8 mouse cellular contexts compared by ENCODE assay signal in genomic region chr2:37767080-37767547, GRCm38 (mm10). TPM values are rescaled to one million over a fixed set of nuclear protein-coding genes. Genes with fewer than 3 reads are reported as not detected.
DNase-seq lines count a peak whose midpoint lies in the region; ATAC-seq and TF ChIP-seq lines count a peak whose summit lies in the region.

No protein-coding gene starts in this region.

- H3K4me3 ChIP-seq in kidney, adult 2 months (ENCODE audit: insufficient read depth, low read depth, low read length) = no peak overlapping the region
- H3K4me3 ChIP-seq in stomach, embryonic 15.5 days (replicated peaks) = no peak overlapping the region

- H3K36me3 ChIP-seq in kidney, adult 2 months (ENCODE audit: control insufficient read depth, insufficient read depth, low read length) = no peaks in the 10 kb centered on the region
- H3K36me3 ChIP-seq in stomach, embryonic 15.5 days = no peaks in the 10 kb centered on the region

- TF ChIP-seq POLR2A in kidney, adult 2 months (IDR thresholded peaks at IDR 0.05; ENCODE audit: low read depth, low read length) = no peak

- peak overlapping the region; percentile 29; the same call in 1 of the 2 replicates for H3K4me2 ChIP-seq in stomach, embryonic 15.5 days

- ATAC-seq in frontal cortex, adult (ENCODE audit: low TSS enrichment) = peak; percentile 28; the same call in 1 of the 2 replicates
- ATAC-seq in stomach, embryonic 15.5 days (ENCODE audit: insufficient read depth, low FRiP score, low read depth) = no peak

- no peak for TF ChIP-seq CTCF in kidney, adult 2 months (conservative IDR thresholded peaks at IDR 0.05; ENCODE audit: insufficient read depth, insufficient read length, low read depth, low read length)

- H3K9ac ChIP-seq in stomach, embryonic 15.5 days = no peak overlapping the region

- no peaks in the 10 kb centered on the region for H3K9me3 ChIP-seq in stomach, embryonic 15.5 days

- H3K27me3 ChIP-seq in kidney, adult 2 months (replicated peaks; ENCODE audit: control insufficient read depth, insufficient read depth, low read length) = no peaks in the 10 kb centered on the region
- H3K27me3 ChIP-seq in stomach, embryonic 15.5 days (replicated peaks) = peaks cover 19% of the 10 kb centered on the region; the same call in 1 of the 2 replicates

- DNase-seq in frontal cortex, postnatal 10 days (ENCODE audit: low spot score in 2 of 2) = no peak
- peak; percentile 85 for DNase-seq in MN1 (ENCODE audit: low spot score)
- DNase-seq in gastrocnemius, postnatal 4 days (ENCODE audit: low spot score in 2 of 2) = peak; percentile 58 to 80
- peak; percentile 44 for DNase-seq in kidney, adult 2 months
- DNase-seq in lung, postnatal 14 days = peak; percentile 38
- no peak for DNase-seq in T-cell, adult 2 months (ENCODE audit: low spot score)

- peaks cover 3% of the 10 kb centered on the region; the same call in 1 of the 2 replicates for H3K4me1 ChIP-seq in kidney, adult 2 months (ENCODE audit: control insufficient read depth, insufficient read depth, low read length)
- peaks cover 43% of the 10 kb centered on the region for H3K4me1 ChIP-seq in stomach, embryonic 15.5 days

- whole genome bisulfite sequencing in kidney, adult 2 months = 18% methylated on average over 9 of the region's 9 CpGs
- 13% methylated on average over 9 of the region's 9 CpGs for WGBS in stomach, embryonic 15.5 days

- H3K27ac ChIP-seq in kidney, adult 2 months (ENCODE audit: insufficient read depth, low read depth, low read length) = no peak overlapping the region
- H3K27ac ChIP-seq in stomach, embryonic 15.5 days = no peak overlapping the region; the same call in 1 of the 2 replicates

RNA-seq across cellular contexts. Expression of gene Crb2, which starts 8.9 kb away (rescaled TPM):
- total RNA-seq in gastrocnemius, postnatal 4 days (2021) = under 1 TPM; 0.37 to 0.70 TPM
- 2.7 and 3.0 TPM in 2 replicates for polyA plus RNA-seq in kidney, adult 2 months (2012; rRNA removed)
- 1.8 and 2.0 TPM in 2 replicates for polyA plus RNA-seq in stomach, embryonic 15.5 days (2015; fragmentation: Nextera tagmentation; extraction: Ambion mirVana)

Comparison
In these comparisons a context has a peak if more than half of its experiments do, and no peak if none do; other contexts are left out.
1. DNase-seq: peak in MN1 (single experiment), gastrocnemius, postnatal 4 days (2 of 2), kidney, adult 2 months (single experiment) and lung, postnatal 14 days (single experiment); none in frontal cortex, postnatal 10 days (0 of 2) and T-cell, adult 2 months (single experiment).